Comparison of ENCODE assay signal across 16 mouse cellular contexts in genomic region chr19:44380065-44380464, GRCm38 (mm10). TPM values are rescaled to one million over a fixed set of nuclear protein-coding genes. Genes with fewer than 3 reads are reported as not detected.
"Had no signal": no experiment of that assay in that cellular context is flagged by ENCODE, and none has a peak within 500 bp of the region (broad histone marks: within the 10 kb centered on the region; RNA-seq: fewer than 3 reads in every experiment).

No protein-coding gene starts in this region.

- H3K9me3 ChIP-seq: limb, embryonic 10.5 days; limb, embryonic 13.5 days; liver, embryonic 13.5 days; midbrain, embryonic 13.5 days; stomach, embryonic 15.5 days had no signal

- H3K27me3 ChIP-seq: limb, embryonic 13.5 days; liver, embryonic 13.5 days; midbrain, embryonic 13.5 days; stomach, embryonic 15.5 days had no signal

- H3K27ac ChIP-seq: kidney, postnatal 0 days; layer of hippocampus, adult 2 months; limb, embryonic 10.5 days; limb, embryonic 13.5 days; liver, embryonic 13.5 days; macrophage; midbrain, embryonic 13.5 days; stomach, embryonic 15.5 days had no signal

- H3K4me2 ChIP-seq: limb, embryonic 13.5 days; liver, embryonic 13.5 days; midbrain, embryonic 13.5 days; stomach, embryonic 15.5 days had no signal

- H3K36me3 ChIP-seq: limb, embryonic 10.5 days; limb, embryonic 13.5 days; liver, embryonic 13.5 days; midbrain, embryonic 13.5 days; stomach, embryonic 15.5 days had no signal

- H3K4me3 ChIP-seq: layer of hippocampus, adult 2 months; limb, embryonic 10.5 days; limb, embryonic 13.5 days; liver, embryonic 13.5 days; midbrain, embryonic 13.5 days; stomach, embryonic 15.5 days had no signal

- H3K9ac ChIP-seq: limb, embryonic 13.5 days; liver, embryonic 13.5 days; midbrain, embryonic 13.5 days; stomach, embryonic 15.5 days had no signal

- ATAC-seq: intestine, postnatal 0 days; midbrain, embryonic 13.5 days had no signal

- DNase-seq: kidney, adult 2 months; kidney, postnatal 25 days; layer of hippocampus, adult 9-11 months; liver, embryonic 13.5 days; lung, adult 2 months; thymus, adult 18-20 months; thymus, postnatal 36 days had no signal

- H3K4me1 ChIP-seq: stomach, embryonic 15.5 days had no signal

RNA-seq across cellular contexts. Expression of gene Scd4, which starts 47.2 kb away (rescaled TPM):
- polyA plus RNA-seq: neural tube, embryonic 11.5 days had no signal
